Mouse (Mus musculus) pancreas, adult 10 weeks (tissue): ENCODE data around the gene Ppcdc. TPM values are rescaled to one million over a fixed set of nuclear protein-coding genes. Genes with fewer than 3 reads are reported as not detected.

Source experiments
- polyA plus RNA-seq: library from polyadenylated mRNA; stranded (reverse); fragments of 350-450 nt; fragmentation: Illumina TruSeq; extraction: RNeasy Lipid Tissue Mini Kit (QIAGEN cat#74804); gene quantifications from one replicate; pipeline ENCODE4 v1.2.3, GENCODE M21; 2015; ENCODE audit warnings: low read depth, low replicate concordance; ENCODE audit not compliant: insufficient read depth

Ppcdc gene
- 10.4 TPM for polyA plus RNA-seq

GRCm38 (mm10) chr9:57439522-57440295, at the start of gene Ppcdc:
Ppcdc (minus strand) TSS chr9:57440124.

DNA sequence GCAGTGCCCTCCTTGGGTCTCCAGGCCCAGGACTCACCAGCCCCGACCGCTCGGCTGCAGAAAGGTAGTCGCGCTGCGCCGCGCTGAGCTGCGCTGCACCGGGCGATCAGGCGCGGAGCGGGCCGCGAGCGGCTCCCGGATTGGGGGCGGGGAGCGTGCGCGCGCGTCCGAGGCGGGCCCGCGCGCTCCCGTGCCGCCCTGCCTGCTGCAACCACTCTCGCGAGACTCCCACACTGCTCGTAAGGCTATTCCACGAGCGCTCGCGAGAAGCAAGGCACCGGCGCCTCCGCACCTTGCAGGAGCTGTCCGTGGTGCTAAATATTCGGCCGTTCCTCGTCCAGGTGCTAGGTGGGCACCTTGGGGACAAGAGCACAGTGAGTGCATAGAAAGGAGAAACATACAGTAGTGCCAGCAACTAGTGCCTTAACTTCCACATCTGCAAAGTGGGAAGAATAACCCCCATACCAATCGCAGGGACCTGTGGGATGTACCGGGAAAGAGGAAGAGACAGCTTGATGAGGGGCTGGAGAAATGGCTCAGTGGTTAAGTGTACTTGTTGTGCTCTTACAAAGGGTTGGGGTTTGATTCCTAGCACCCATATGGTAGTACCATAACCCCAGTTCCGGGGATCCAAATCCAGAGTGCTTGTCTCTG, 28.1 kb upstream of the Ppcdc start, which contains the start of gene Scamp5:
Scamp5 (minus strand) TSS at position 165 of the 654 bp plus-strand sequence.

Other genes starting within 250 kb of the Ppcdc start
- not detected for gene Trcg1, start 203.6 kb downstream of the Ppcdc start, polyA plus RNA-seq
- gene 1700017B05Rik, start 177.5 kb downstream of the Ppcdc start, polyA plus RNA-seq, result 3.7 TPM
- gene Scamp5, start 27.9 kb upstream of the Ppcdc start, polyA plus RNA-seq, result 5.3 TPM
- gene Rpp25, start 63.9 kb upstream of the Ppcdc start, polyA plus RNA-seq, result 1.4 TPM
- gene Cox5a, start 81.2 kb upstream of the Ppcdc start, polyA plus RNA-seq, result 66.9 TPM
- 5.0 TPM for gene Fam219b, start 97.4 kb upstream of the Ppcdc start, polyA plus RNA-seq
- 6.3 TPM for gene Mpi, start 112.6 kb upstream of the Ppcdc start, polyA plus RNA-seq
- gene Scamp2, start 120.8 kb upstream of the Ppcdc start, polyA plus RNA-seq, result 16.5 TPM
- gene Ulk3, start 149.3 kb upstream of the Ppcdc start, polyA plus RNA-seq, result 6.6 TPM
- gene Cplx3, start 166.2 kb upstream of the Ppcdc start, polyA plus RNA-seq, result not detected
- gene Lman1l, start 180.7 kb upstream of the Ppcdc start, polyA plus RNA-seq, result not detected
- gene Csk, start 213.5 kb upstream of the Ppcdc start, polyA plus RNA-seq, result 16.6 TPM
- not detected for gene Cyp1a2, start 243.6 kb upstream of the Ppcdc start, polyA plus RNA-seq
- gene Cyp1a1, start 247.8 kb upstream of the Ppcdc start, polyA plus RNA-seq, result 2.2 TPM